Mouse (Mus musculus) liver, embryonic 14.5 days (tissue): ENCODE measurements around the gene Brsk1.

ENCODE experiments used
- CTCF ChIP-seq: IDR thresholded peaks from 2 replicates; pipeline ENCODE4 v1.5.1; 2016; ENCODE audit warnings: antibody characterized with exemption, low read depth, control low read depth
- EP300 ChIP-seq: IDR thresholded peaks from 2 replicates; pipeline ENCODE4 v1.6.1; 2016; ENCODE audit warnings: antibody characterized with exemption, low read depth

DNA sequence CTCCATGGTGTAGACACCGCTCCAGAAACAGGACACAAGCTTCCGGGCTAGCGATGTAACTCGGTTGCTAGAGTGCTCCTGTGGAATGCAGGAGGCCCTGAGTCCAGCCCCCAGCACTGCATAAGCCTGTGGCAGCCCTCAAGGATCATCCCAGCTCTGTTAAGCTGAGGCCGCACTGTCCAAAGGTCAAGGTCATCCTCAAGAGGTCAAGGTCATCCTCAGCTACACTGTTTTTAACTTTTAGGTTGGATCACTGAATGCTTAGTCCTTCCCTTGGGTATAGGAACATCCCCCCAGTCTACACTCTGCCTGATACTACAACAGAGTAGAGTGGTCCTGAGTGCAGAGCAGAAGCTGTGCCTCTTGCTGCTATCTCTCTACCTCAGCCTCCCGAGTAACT, 2.6 kb downstream of the Brsk1 start:
- TF ChIP-seq CTCF: no peak
- TF ChIP-seq EP300: no peak
